Mouse (Mus musculus) midbrain, embryonic 12.5 days (tissue): Measurements from ENCODE around the gene Clba1. TPM values are rescaled to one million over a fixed set of nuclear protein-coding genes. Genes with fewer than 3 reads are reported as not detected.

ENCODE experiments used
- ATAC-seq: fragments of 200-750 bp; cut with Nextera tagmentation; 2 replicates; pipeline ENCODE4 v1.8.0; 2017; ENCODE audit warnings: low read depth, moderate TSS enrichment, moderate library complexity; ENCODE audit not compliant: low FRiP score
- H3K27ac ChIP-seq: fragments of 300-500 bp; sonication (generic); replicated peaks from 2 replicates; pipeline ENCODE4 v1.5.1; 2016; ENCODE audit warnings: mild to moderate bottlenecking
- H3K27me3 ChIP-seq: fragments of 300-500 bp; sonication (generic); 2 replicates; pipeline ENCODE4 v1.6.1; 2016; ENCODE audit warnings: mild to moderate bottlenecking
- H3K36me3 ChIP-seq: fragments of 300-500 bp; sonication (generic); 2 replicates; pipeline ENCODE4 v1.6.1; 2016
- H3K4me1 ChIP-seq: fragments of 300-500 bp; sonication (generic); 2 replicates; pipeline ENCODE4 v1.6.1; 2016
- H3K4me2 ChIP-seq: fragments of 300-500 bp; sonication (generic); replicated peaks from 2 replicates; pipeline ENCODE4 v1.6.1; 2016; ENCODE audit warnings: mild to moderate bottlenecking, moderate library complexity
- H3K4me3 ChIP-seq: fragments of 300-500 bp; sonication (generic); 2 replicates; pipeline ENCODE4 v1.5.1; 2016; ENCODE audit warnings: mild to moderate bottlenecking
- H3K9ac ChIP-seq: fragments of 300-500 bp; sonication (generic); replicated peaks from 2 replicates; pipeline ENCODE4 v1.6.1; 2016; ENCODE audit warnings: mild to moderate bottlenecking, moderate library complexity
- H3K9me3 ChIP-seq: fragments of 300-500 bp; sonication (generic); 2 replicates; pipeline ENCODE4 v1.6.1; 2016; ENCODE audit warnings: mild to moderate bottlenecking
- WGBS: fragments of 180-500 bp; shearing (Covaris S2); methylation state at CpG from one replicate; pipeline ENCODE4 v1.1.7; 2016; 5-methylcytosine and 5-hydroxymethylcytosine counted together
- polyA plus RNA-seq: library from polyadenylated mRNA; unstranded; fragments of >200 nt; fragmentation: Nextera tagmentation; extraction: Ambion mirVana; gene quantifications from 2 replicates; pipeline ENCODE4 v1.2.1, GENCODE M21; 2016

Clba1 gene
- polyA plus RNA-seq, 1 experiment from 2014 or later: 16.7 TPM

GRCm38 (mm10) chr12:112796551-112797510 is 11.9 kb upstream of the Clba1 start:
- no peak for ATAC-seq
- no peak overlapping the region for H3K9ac ChIP-seq
- WGBS: 59% methylated on average over 17 of the region's 17 CpGs

GRCm38 (mm10) chr12:112797672-112798331 is 10.9 kb upstream of the Clba1 start:
- Histone ChIP-seq H3K27me3 (peaks cover 58% of the 10 kb centered on the region), H3K27ac (no peak overlapping the region), H3K4me2 (no peak overlapping the region), H3K4me3 (no peak overlapping the region), H3K9me3 (no peaks in the 10 kb centered on the region), H3K4me1 (peaks cover 21% of the 10 kb centered on the region), H3K9ac (no peak overlapping the region), H3K36me3 (no peaks in the 10 kb centered on the region)
- ATAC-seq: no peak
- WGBS: 71% methylated on average over 14 of the region's 15 CpGs

More at GRCm38 (mm10) chr12:112796551-112797510, 11.9 kb upstream of the Clba1 start:
- no peak overlapping the region for H3K4me3 ChIP-seq
- H3K27ac ChIP-seq: no peak overlapping the region
- no peaks in the 10 kb centered on the region for H3K36me3 ChIP-seq
- peaks cover 50% of the 10 kb centered on the region for H3K27me3 ChIP-seq
- no peaks in the 10 kb centered on the region for H3K9me3 ChIP-seq
- no peak overlapping the region for H3K4me2 ChIP-seq
- peaks cover 13% of the 10 kb centered on the region for H3K4me1 ChIP-seq

- peaks cover 21% of the 10 kb centered on the region for H3K4me1 ChIP-seq
- H3K36me3 ChIP-seq: no peaks in the 10 kb centered on the region
- ATAC-seq: no peak
- WGBS: 52% methylated on average over 5 of the region's 5 CpGs
- no peaks in the 10 kb centered on the region for H3K9me3 ChIP-seq
- H3K27ac ChIP-seq: no peak overlapping the region
- H3K4me2 ChIP-seq: no peak overlapping the region
- H3K9ac ChIP-seq: no peak overlapping the region
- peaks cover 64% of the 10 kb centered on the region for H3K27me3 ChIP-seq
- H3K4me3 ChIP-seq: no peak overlapping the region
Observed at GRCm38 (mm10) chr12:112798332-112798681, 10.4 kb upstream of the Clba1 start.

GRCm38 (mm10) chr12:112798716-112799115 is 10.0 kb upstream of the Clba1 start:
- H3K27ac ChIP-seq: no peak overlapping the region
- no peak overlapping the region for H3K4me3 ChIP-seq
- H3K9me3 ChIP-seq: no peaks in the 10 kb centered on the region
- WGBS: 75% methylated on average over 5 of the region's 5 CpGs
- ATAC-seq: no peak
- H3K36me3 ChIP-seq: no peaks in the 10 kb centered on the region
- H3K9ac ChIP-seq: no peak overlapping the region
- peaks cover 68% of the 10 kb centered on the region for H3K27me3 ChIP-seq
- peaks cover 21% of the 10 kb centered on the region for H3K4me1 ChIP-seq
- H3K4me2 ChIP-seq: no peak overlapping the region

- H3K4me1 ChIP-seq: peaks cover 21% of the 10 kb centered on the region
Observed at GRCm38 (mm10) chr12:112799237-112799970, 9.3 kb upstream of the Clba1 start.

GRCm38 (mm10) chr12:112800476-112800875 is 8.3 kb upstream of the Clba1 start:
- Histone ChIP-seq H3K4me2 (no peak overlapping the region), H3K4me1 (peaks cover 21% of the 10 kb centered on the region), H3K36me3 (no peaks in the 10 kb centered on the region), H3K27ac (no peak overlapping the region), H3K4me3 (no peak overlapping the region), H3K27me3 (peaks cover 74% of the 10 kb centered on the region), H3K9me3 (no peaks in the 10 kb centered on the region), H3K9ac (no peak overlapping the region)
- peak; percentile 39; the same call in 1 of the 2 replicates for ATAC-seq
- WGBS: 12% methylated on average over 4 of the region's 4 CpGs

More at GRCm38 (mm10) chr12:112799237-112799970, 9.3 kb upstream of the Clba1 start:
- Histone ChIP-seq H3K4me2 (no peak overlapping the region), H3K27ac (no peak overlapping the region), H3K4me3 (no peak overlapping the region), H3K27me3 (peaks cover 73% of the 10 kb centered on the region), H3K36me3 (no peaks in the 10 kb centered on the region), H3K9me3 (no peaks in the 10 kb centered on the region), H3K9ac (no peak overlapping the region)
- no peak for ATAC-seq
- 86% methylated on average over 10 of the region's 10 CpGs for WGBS

- 6% methylated on average over 54 of the region's 69 CpGs for WGBS
- Histone ChIP-seq H3K9ac (peak within 1 kb of the TSS; percentile 71), H3K4me2 (peak within 1 kb of the TSS; percentile 100), H3K4me3 (peak within 1 kb of the TSS; percentile 62), H3K9me3 (no peaks in the 10 kb centered on the region), H3K36me3 (no peaks in the 10 kb centered on the region), H3K27me3 (peaks cover 78% of the 10 kb centered on the region), H3K4me1 (peaks cover 18% of the 10 kb centered on the region), H3K27ac (no peak within 1 kb of the TSS)
- peak; percentile 81 for ATAC-seq
Observed at GRCm38 (mm10) chr12:112801864-112802846, 6.6 kb upstream of the Clba1 start, which contains the start of gene Ahnak2. Ahnak2 (minus strand) TSS chr12:112802657.

- no peak for ATAC-seq
- no peak overlapping the region for H3K27ac ChIP-seq
Observed at GRCm38 (mm10) chr12:112802917-112803316, 5.8 kb upstream of the Clba1 start.

GRCm38 (mm10) chr12:112804046-112804445 is 4.7 kb upstream of the Clba1 start:
- no peak for ATAC-seq

More at GRCm38 (mm10) chr12:112802917-112803316, 5.8 kb upstream of the Clba1 start:
- peaks cover 20% of the 10 kb centered on the region for H3K4me1 ChIP-seq
- H3K4me3 ChIP-seq: peak overlapping the region; percentile 62
- no peaks in the 10 kb centered on the region for H3K36me3 ChIP-seq
- peak overlapping the region; percentile 71; the same call in 1 of the 2 replicates for H3K9ac ChIP-seq
- 29% methylated on average over 3 of the region's 3 CpGs for WGBS
- peaks cover 78% of the 10 kb centered on the region for H3K27me3 ChIP-seq
- H3K4me2 ChIP-seq: peak overlapping the region; percentile 100
- no peaks in the 10 kb centered on the region for H3K9me3 ChIP-seq

GRCm38 (mm10) chr12:112806044-112806443 is 2.7 kb upstream of the Clba1 start:
- 86% methylated on average over 6 of the region's 6 CpGs for WGBS
- no peak for ATAC-seq
- H3K27ac ChIP-seq: no peak overlapping the region
- no peaks in the 10 kb centered on the region for H3K9me3 ChIP-seq
- H3K27me3 ChIP-seq: peaks cover 61% of the 10 kb centered on the region
- no peak overlapping the region for H3K9ac ChIP-seq
- peaks cover 35% of the 10 kb centered on the region for H3K4me1 ChIP-seq
- 0 out of 2 replicates have a peak, but pooled peaks cover 1% of the 10 kb centered on the region for H3K36me3 ChIP-seq
- no peak overlapping the region for H3K4me3 ChIP-seq
- H3K4me2 ChIP-seq: no peak overlapping the region

More at GRCm38 (mm10) chr12:112804046-112804445, 4.7 kb upstream of the Clba1 start:
- 59% methylated on average over 13 of the region's 13 CpGs for WGBS
- H3K4me3 ChIP-seq: no peak overlapping the region
- no peak overlapping the region for H3K27ac ChIP-seq
- peaks cover 24% of the 10 kb centered on the region for H3K4me1 ChIP-seq
- H3K27me3 ChIP-seq: peaks cover 73% of the 10 kb centered on the region
- no peak overlapping the region for H3K9ac ChIP-seq
- H3K36me3 ChIP-seq: no peaks in the 10 kb centered on the region
- H3K9me3 ChIP-seq: no peaks in the 10 kb centered on the region
- H3K4me2 ChIP-seq: no peak overlapping the region
